8 mouse cellular contexts compared by ENCODE assay signal in the genomic region with DNA sequence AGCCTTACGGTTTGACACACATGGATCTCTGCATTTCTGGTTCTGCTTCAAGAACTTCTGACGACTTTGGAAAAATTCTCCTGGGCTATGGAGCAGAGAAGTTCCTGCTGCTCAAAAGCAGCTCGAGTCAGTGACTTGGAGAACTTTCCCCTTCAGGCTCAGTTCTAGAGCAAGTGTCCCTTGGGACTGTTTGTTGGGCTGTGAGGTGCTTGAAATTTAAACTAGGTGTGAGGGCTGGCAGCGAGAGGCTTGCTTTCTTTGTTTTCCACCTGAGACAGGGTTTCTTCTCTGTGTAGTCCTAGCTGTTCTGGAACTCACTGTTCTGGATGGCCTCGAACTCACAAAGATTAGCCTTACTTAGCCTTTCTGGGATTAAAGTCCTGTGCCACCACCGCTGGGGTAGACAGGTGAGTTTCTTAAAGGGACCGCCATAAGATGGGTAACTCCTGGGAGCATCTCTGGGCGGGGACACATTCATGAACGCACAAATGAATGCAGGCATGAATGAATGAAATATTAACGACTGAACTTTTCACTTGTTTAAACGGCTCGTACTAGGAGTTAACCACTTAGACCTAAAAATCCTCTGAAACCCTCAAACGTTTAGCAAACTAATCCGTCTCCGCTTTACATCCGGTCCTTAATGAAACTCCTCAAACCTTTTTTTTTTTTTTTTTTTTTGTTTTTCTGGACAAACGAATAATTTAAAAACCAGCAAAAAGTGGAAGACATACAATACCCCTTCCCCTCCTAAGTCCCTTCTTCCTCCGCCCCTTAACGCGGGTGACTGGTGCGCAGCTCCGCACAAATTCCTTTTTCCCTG. TPM values are rescaled to one million over a fixed set of nuclear protein-coding genes. Genes with fewer than 3 reads are reported as not detected.
DNase-seq lines count a peak whose midpoint lies in the region; ATAC-seq and TF ChIP-seq lines count a peak whose summit lies in the region.

No protein-coding gene starts in this region.

- no peak for TF ChIP-seq CTCF in kidney, postnatal 0 days (IDR thresholded peaks at IDR 0.05; ENCODE audit: low read depth)

- peak overlapping the region; percentile 97 for H3K4me3 ChIP-seq in kidney, postnatal 0 days (replicated peaks; ENCODE audit: low read depth, low read length)
- H3K4me3 ChIP-seq in intestine, embryonic 14.5 days (ENCODE audit: low read depth, low read length): peak overlapping the region; percentile 89

- no peak for ATAC-seq in kidney, postnatal 0 days (replicated peaks; ENCODE audit: low FRiP score, low read depth)
- ATAC-seq in intestine, embryonic 14.5 days (replicated peaks; ENCODE audit: low FRiP score, low TSS enrichment, low read depth): no peak
- ATAC-seq in cerebellum, adult (ENCODE audit: insufficient number of reproducible peaks, low FRiP score, low TSS enrichment): no peak

- 8% methylated on average over 22 of the region's 22 CpGs for WGBS in kidney, postnatal 0 days
- WGBS in intestine, embryonic 14.5 days: 12% methylated on average over 22 of the region's 22 CpGs

- peak overlapping the region; percentile 97 for H3K27ac ChIP-seq in kidney, postnatal 0 days
- peak overlapping the region; percentile 97 for H3K27ac ChIP-seq in intestine, embryonic 14.5 days (ENCODE audit: low read depth)

- no peaks in the 10 kb centered on the region for H3K36me3 ChIP-seq in kidney, postnatal 0 days (ENCODE audit: insufficient read depth, low read length)
- peaks cover 25% of the 10 kb centered on the region for H3K36me3 ChIP-seq in intestine, embryonic 14.5 days (ENCODE audit: control insufficient read depth, insufficient read depth, low read length)

- peak overlapping the region; percentile 91 for H3K9ac ChIP-seq in kidney, postnatal 0 days (ENCODE audit: low read depth, low read length)
- H3K9ac ChIP-seq in intestine, embryonic 14.5 days (ENCODE audit: low read length): peak overlapping the region; percentile 92

- H3K4me2 ChIP-seq in kidney, postnatal 0 days (ENCODE audit: low read length): peak overlapping the region; percentile 94
- H3K4me2 ChIP-seq in intestine, embryonic 14.5 days (ENCODE audit: low read length): peak overlapping the region; percentile 64

- no peaks in the 10 kb centered on the region for H3K9me3 ChIP-seq in kidney, postnatal 0 days (replicated peaks; ENCODE audit: low read length)
- no peaks in the 10 kb centered on the region for H3K9me3 ChIP-seq in intestine, embryonic 14.5 days (ENCODE audit: control insufficient read depth, low read length)

- 0 out of 2 replicates have a peak, but pooled peaks cover 8% of the 10 kb centered on the region for H3K4me1 ChIP-seq in kidney, postnatal 0 days (replicated peaks; ENCODE audit: insufficient read depth, low read length)
- peaks cover 8% of the 10 kb centered on the region; the same call in 1 of the 2 replicates for H3K4me1 ChIP-seq in intestine, embryonic 14.5 days (replicated peaks; ENCODE audit: control insufficient read depth, insufficient read depth, low read length)

- DNase-seq in kidney, postnatal 0 days (ENCODE audit: low spot score): no peak
- DNase-seq in kidney, adult 9 months: no peak
- DNase-seq in c-Kit-negative CD71-positive TER-119-positive erythroid progenitor cells, embryonic 14.5 days (ENCODE audit: low read depth, low spot score): peak; percentile 11
- DNase-seq in intestine, embryonic 14.5 days (ENCODE audit: low spot score): peak; percentile 64
- DNase-seq in neural tube, embryonic 10.5 days (ENCODE audit: extremely low spot score, low spot score): peak; percentile 29
- DNase-seq in layer of hippocampus, adult 9-10 months (ENCODE audit: low spot score): no peak
- DNase-seq in kidney, postnatal 14 days: no peak

- H3K27me3 ChIP-seq in kidney, postnatal 0 days (ENCODE audit: insufficient read depth, low read length): no peaks in the 10 kb centered on the region
- no peaks in the 10 kb centered on the region for H3K27me3 ChIP-seq in intestine, embryonic 14.5 days (replicated peaks; ENCODE audit: control insufficient read depth, insufficient read depth, low read length)

RNA-seq across cellular contexts. Expression of a gene that starts 0.5 kb away (rescaled TPM):
- polyA plus RNA-seq in kidney, postnatal 0 days (2015; fragmentation: Nextera tagmentation; extraction: Ambion mirVana): 19.3 and 20.0 TPM in 2 replicates
- 28.5 and 31.1 TPM in 2 replicates for polyA plus RNA-seq in intestine, embryonic 14.5 days (2014; fragmentation: Nextera tagmentation; extraction: Ambion mirVana)

Comparison
In these comparisons a context has a peak if more than half of its experiments do, and no peak if none do; other contexts are left out.
1. DNase-seq: peak in c-Kit-negative CD71-positive TER-119-positive erythroid progenitor cells, embryonic 14.5 days (single experiment), intestine, embryonic 14.5 days (single experiment) and neural tube, embryonic 10.5 days (single experiment); none in kidney, postnatal 0 days (single experiment), kidney, adult 9 months (single experiment), layer of hippocampus, adult 9-10 months (single experiment) and kidney, postnatal 14 days (single experiment).